Mouse (Mus musculus) liver, postnatal 0 days (tissue): ENCODE data around the gene Myo5a.

Experiments used
- CTCF ChIP-seq: sonication (generic); IDR thresholded peaks from 2 replicates; pipeline ENCODE4 v1.5.1; 2016; ENCODE audit warnings: antibody characterized with exemption, low read depth
- EP300 ChIP-seq: IDR thresholded peaks from 2 replicates; pipeline ENCODE4 v1.6.1; 2016; ENCODE audit warnings: antibody characterized with exemption, low read depth, mild to moderate bottlenecking

DNA sequence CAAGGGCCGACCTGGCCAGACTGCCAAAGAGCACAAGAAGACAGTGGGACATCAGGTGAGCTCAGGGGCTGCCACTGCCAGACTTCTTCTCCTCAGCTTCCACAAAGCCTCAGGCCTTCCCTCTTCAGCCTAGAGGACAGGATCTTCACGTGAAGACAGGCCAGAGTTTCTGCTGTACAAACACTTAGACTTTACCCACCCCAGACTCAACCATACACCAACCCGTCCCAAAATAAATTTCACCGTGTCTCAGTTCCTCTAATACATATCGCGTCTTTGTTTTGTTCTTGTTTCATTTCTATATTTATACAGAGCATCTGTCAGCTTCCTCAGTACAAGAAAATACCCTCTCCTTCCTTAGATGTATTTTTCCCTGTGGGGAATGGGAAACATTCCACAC lies 89.7 kb downstream of the Myo5a start:
- TF ChIP-seq CTCF (no peak), EP300 (no peak)
